Mouse (Mus musculus) brain, embryonic 14.5 days (tissue): ENCODE results near the gene Mydgf.

ENCODE experiments used
- CTCF ChIP-seq: fragments of 200-500 bp; IDR thresholded peaks from 2 replicates; pipeline ENCODE4 v1.5.1; 2012; ENCODE audit warnings: inconsistent platforms, mild to moderate bottlenecking, moderate library complexity, borderline replicate concordance; ENCODE audit not compliant: insufficient read depth, insufficient read length; ENCODE audit errors: extremely low read depth
- POLR2A ChIP-seq: fragments of 200-500 bp; IDR thresholded peaks from 2 replicates; pipeline ENCODE4 v1.6.1; 2012; ENCODE audit warnings: mild to moderate bottlenecking, inconsistent platforms, borderline replicate concordance; ENCODE audit not compliant: poor library complexity, insufficient read depth, insufficient read length, severe bottlenecking; ENCODE audit errors: extremely low read depth

- TF ChIP-seq CTCF (no peak), POLR2A (no peak)
Observed at GRCm38 (mm10) chr17:56217670-56218069, 34.0 kb upstream of the Mydgf start.
